Mouse (Mus musculus) right cerebral cortex, postnatal 10 days (tissue): ENCODE results near the gene H2-M5.
"Not testable (repeated sequence)": the region's sequence is repeated elsewhere in the genome, so short reads cannot be mapped to it uniquely, and the experiment has no call there.

Experiments
- DNase-seq, 2 experiments: peaks; one replicate each; pipeline ENCODE4 v3.0.0; 2021; ENCODE audit warnings: low spot score in 2 of 2

The H2-M5 gene

DNA sequence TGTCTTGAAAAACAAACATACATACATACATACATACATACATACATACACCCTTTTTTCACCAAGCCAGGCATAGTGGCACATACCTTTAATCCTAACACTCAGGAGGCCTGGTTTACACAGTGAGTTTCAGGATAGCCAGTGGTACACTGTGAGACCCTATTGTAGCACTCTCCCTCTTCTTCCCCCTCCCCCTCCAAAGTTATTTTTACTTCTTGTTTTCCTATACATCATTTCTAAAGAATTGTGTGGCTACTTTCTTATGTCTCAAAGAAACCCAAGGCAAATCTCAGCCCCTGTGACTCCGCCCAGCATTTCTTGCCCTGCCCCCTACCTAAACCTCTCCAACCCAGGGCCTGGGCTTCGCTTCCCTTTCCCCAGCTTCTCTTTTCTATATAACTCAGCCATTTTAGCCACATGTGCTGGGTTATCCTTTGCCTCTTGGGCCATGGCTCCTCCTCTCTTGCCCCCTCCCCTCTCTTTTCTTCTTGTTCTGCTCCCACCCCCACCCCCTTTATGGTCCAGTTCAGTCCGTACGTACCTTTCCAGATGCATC lies 4.5 kb upstream of the H2-M5 start:
- no peak for DNase-seq

- no peak for DNase-seq
Observed at GRCm38 (mm10) chr17:36992336-36993104, 3.2 kb upstream of the H2-M5 start.

- not testable (repeated sequence) for DNase-seq
Observed at GRCm38 (mm10) chr17:36990630-36991029, 1.3 kb upstream of the H2-M5 start.

GRCm38 (mm10) chr17:36988475-36988874 lies 862 bp downstream of the H2-M5 start:
- DNase-seq: no peak

DNA sequence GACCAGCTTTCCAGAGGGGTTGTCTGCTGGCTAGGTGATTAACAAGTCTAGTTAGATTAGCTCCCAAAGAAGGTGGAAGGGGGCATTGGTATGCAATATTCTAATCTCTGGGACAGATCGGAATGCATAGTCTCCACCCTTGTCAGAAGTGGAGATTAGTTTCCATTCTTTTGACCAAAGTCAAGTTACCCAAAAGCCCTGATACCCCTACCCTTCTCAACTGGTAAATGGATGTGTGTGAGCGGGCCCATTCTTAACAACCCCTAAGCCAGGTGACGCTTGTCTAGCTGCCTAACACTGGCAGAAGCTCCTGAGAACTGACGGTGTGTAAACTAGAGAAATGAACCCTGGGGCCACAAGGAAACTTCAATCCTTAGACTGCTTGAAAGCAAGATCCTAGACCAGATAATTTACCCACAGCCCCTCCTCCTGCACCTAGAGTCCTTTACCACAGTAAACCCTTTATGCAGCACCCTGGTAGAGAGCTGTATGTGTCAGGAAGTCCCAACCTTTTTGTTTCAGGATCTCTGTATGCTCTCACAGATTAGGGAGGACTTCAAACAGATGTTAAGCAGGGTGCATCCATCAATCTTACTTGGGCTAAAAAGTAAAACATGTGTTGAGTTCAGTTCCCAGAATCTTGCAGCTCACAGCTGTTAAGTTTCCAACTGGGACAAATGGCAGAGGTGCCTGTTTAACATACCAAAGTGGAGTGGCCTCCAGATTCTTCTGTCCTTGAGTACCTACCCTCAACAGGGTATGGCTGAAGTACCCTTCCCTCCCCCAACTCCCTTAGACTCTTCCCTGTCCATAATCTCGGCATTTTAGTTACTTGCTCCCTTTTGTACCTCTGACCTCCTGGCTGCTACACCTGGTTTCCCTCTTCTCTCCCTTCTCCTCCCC lies 6.8 kb downstream of the H2-M5 start:
- DNase-seq: no peak

DNA sequence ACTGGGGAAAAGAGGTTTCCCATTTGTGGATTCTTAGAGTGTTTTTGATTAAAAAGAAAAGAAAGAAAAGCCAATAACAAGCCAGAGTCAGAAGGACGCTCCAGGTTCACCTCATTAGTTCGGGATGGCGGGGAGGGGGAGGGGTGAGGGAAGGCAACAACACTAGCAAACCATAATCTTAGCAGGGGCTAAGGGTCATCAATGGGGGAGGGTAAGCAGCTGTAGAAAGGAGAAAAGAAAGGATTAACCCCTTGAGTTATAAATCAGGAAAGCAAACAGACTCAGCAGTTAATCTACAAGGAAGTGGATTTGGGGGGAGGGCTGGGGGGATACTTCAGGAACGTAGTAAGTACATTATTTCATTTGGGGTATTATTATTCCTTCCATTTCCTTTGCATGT lies 7.5 kb downstream of the H2-M5 start:
- no peak for DNase-seq

DNA sequence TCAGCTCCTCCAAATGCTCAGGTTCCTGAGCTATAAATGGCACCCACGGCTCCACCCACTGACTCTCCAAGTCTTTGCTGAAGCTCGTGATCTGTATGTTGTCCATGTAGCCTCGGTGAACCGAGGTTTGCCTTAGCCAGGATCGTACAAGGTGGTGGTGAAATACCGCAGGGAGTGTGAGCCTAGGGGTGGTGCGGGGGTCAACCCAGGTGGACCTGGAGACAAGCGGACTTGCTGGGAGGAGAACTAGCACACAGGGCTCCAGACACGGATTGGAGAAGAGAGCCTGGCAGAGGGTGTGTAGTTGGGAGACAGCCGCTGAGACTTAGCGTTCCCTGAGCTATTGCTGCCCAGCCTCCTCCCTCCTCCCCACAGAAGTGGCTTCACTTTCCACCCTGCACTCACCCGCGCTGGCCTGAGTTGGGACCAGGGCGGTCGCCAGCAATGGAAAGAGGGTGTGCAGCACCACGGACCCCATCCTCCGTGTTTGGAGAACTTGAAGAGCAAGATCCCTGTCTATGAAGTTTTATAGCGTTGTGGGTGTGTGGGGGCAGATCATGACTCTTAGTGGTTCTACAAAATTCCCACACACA lies 8.0 kb downstream of the H2-M5 start, which contains the start of gene 2410137M14Rik:
2410137M14Rik (minus strand) TSS at position 17 of the 593 bp plus-strand sequence.
- peak in 1 of 2 experiments; percentile 19 for DNase-seq

DNA sequence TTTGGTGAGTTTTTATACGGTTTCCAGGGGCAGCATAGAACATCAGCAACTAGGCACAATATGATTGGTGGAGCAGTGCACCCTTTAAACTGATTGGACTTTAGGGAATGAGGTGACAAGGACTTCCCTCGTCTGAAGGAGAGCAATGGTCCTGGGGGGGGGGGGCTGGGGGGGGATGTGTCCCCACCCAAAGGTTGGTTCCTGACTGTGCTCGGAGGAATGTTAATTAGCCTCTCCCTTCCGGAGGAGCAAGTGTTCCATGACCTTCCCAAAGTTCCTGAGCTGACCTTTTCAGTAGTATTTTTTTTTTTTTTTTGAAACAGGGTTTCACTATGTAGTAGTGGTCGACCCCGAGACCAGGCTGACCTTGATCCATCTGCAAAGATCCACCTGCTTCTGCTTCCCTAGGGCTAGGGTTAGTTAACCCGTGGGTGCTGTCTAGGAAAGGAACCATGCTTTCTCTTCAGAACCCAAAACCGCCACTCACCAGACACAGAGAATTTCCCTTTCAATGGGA lies 16.0 kb downstream of the H2-M5 start:
- no peak for DNase-seq

DNA sequence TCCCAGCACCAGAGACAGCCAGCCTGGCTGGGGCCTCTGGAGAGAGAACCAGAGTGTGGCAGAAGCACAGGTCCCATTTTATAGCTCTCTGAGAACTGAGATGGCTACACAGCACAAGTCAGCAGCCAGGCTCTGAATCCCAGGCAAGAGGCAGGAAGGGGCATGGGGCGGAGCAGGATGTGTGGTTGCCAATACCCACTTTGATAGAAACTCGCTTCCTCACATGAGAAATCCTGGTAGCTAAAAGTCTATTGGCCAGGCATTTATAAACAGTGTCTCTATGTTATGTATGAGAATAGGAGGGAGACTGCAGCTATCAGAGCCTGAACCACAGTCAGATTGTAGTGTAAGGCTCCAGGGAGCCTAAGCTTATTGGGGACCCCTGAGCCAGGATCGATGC lies 16.5 kb downstream of the H2-M5 start:
- DNase-seq: no peak

GRCm38 (mm10) chr17:36971172-36971850 lies 18.0 kb downstream of the H2-M5 start:
- no peak for DNase-seq

GRCm38 (mm10) chr17:36970316-36970890 lies 18.9 kb downstream of the H2-M5 start:
- no peak for DNase-seq

- DNase-seq: no peak
Observed at GRCm38 (mm10) chr17:36966875-36967274, 22.5 kb downstream of the H2-M5 start.

DNA sequence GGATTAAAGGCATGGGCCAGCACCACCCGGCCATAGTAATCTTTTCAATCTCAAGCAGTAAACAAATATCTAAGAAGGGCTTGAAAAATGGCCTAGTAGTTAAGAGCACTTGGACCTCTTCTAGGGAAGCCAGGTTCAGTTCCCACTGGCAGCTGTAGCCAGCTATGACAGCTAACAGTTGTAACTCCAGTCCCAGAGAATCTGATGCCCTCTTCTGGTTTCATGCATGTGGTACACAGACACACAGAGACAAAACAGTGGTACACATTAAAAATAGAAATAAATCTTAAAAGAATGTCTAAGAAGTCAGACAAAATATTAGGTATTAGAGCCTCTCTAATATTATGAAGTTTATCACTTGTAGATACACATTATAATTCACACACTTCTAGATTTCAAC lies 28.2 kb downstream of the H2-M5 start:
- peak in 1 of 2 experiments; percentile 18 for DNase-seq

GRCm38 (mm10) chr17:36958884-36959283 lies 30.5 kb downstream of the H2-M5 start:
- no peak for DNase-seq

DNA sequence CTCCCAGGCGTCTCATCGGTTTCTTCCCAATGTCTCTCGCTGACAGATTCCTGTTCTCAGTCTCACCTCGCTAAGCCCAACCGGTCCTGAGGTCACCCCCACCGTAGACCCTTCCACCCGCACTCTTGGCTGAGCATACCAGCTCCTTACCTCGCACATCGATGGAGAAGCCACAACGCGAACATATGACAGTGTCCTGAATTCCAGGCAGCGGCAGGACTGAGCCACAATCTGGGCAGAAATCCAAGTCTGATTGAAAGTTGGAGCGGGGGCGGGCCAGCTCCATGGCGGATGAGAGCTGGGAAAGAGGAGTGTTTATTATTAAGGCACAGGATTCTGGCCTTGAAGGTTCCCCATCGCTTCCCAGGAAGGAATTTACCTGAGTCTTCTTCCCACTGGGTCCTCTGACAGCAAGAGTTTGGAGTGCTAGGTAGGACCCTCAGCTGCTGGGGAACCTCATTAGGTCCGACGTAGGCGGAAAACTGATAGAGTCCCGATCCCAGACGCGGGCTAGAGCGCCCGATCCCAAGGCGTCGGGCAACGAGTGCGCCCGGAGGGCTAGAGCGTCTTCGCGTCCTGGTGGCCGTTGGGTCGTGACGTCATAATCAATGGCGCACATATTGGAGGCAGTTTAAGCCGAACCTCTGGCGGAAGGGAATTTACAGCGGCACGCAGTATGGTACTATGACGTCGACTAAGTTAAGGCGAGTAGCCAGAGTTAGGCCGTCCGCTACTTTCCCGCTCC lies 31.2 kb downstream of the H2-M5 start, which contains the start of the genes Znrd1 and Znrd1as:
Znrd1 (minus strand) TSS at position 561 of the 745 bp plus-strand sequence.
Znrd1as (plus strand) TSS at position 594 of the 745 bp plus-strand sequence.
- peak; percentile 97 to 98 for DNase-seq

- no peak for DNase-seq
Observed at GRCm38 (mm10) chr17:36953062-36953461, 36.3 kb downstream of the H2-M5 start.

DNA sequence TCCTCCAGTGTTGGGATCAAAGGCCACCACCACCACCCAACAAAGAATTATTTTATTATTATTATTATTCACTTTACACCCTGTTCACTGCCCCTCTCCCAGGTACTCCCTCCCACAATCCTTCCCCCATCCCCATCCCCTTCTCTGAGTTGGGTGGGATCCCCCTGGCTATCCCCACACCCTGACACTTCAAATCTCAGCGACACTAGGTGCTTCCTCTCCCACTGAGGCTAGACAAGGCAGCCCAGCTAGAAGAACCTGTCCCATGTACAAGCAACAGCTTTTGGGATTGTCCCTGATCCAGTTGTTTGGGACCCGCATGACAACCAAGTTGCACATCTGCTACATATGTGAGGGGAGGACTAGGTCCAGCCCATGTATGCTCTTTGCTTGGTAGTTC lies 36.7 kb downstream of the H2-M5 start:
- DNase-seq: peak in 1 of 2 experiments; percentile 26

DNA sequence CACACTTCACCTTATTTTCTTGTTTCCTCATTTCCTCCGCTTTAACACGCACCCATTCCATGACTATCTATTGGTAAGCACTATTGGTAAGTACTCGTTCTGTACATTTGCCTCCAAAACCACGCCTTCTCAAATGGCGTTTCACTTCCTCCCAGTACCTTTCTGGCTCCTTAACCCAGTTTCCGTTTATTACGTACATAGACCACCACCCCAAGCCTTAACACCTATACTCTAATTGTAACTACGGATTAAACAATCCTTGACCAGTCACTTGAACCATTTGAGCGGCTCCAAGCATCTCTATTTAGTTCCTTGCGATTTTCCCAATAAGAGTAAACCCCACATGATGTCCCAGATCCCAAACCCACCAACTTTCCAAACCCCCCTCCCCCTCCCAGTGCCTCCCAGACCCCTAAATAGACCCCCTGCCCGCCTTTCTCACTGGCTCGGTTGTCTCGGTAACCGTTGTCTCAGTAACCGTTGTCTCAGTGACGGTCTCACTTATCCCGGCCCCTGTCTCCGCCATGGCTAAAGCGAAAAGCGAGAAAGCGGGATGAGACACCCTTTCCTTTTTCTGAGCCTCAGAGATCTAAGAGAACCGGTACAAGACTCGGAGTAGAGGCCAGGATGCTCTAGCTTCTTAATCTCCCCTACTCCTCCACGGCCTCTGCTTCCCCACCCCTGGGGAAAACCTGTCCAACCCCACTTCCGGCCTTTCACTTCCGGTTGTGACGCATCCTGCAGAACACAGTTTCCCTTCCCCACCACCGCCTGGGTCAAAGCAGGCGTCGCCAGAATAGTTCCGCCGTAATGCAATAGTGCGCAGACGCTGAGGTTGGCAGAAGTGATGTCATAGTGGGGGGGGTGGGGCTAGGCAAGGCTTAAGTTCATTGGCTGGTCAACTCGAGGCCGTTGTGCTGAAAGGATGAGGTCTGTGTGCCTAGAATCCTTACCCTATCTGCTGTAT lies 38.1 kb downstream of the H2-M5 start, which contains the start of gene Ppp1r11:
Ppp1r11 (minus strand) TSS at position 761 of the 967 bp plus-strand sequence.
- peak; percentile 98 for DNase-seq

GRCm38 (mm10) chr17:36949265-36949664 lies 40.1 kb downstream of the H2-M5 start:
- DNase-seq: no peak
